Comparison of ENCODE assay signal across 8 mouse cellular contexts in genomic region chr17:21489500-21490001, GRCm38 (mm10). TPM values are rescaled to one million over a fixed set of nuclear protein-coding genes. Genes with fewer than 3 reads are reported as not detected.
A peak's percentile ranks its signal among the peaks of the same experiment; 100 is the strongest.
DNase-seq lines count a peak whose midpoint lies in the region; ATAC-seq and TF ChIP-seq lines count a peak whose summit lies in the region.

No protein-coding gene starts in this region.

- TF ChIP-seq EP300 in MEL (IDR thresholded peaks at IDR 0.05; ENCODE audit: low read depth in 1 of 2, low read length in 2 of 2) = no peak

- H3K9me3 ChIP-seq in heart, embryonic 13.5 days = no peaks in the 10 kb centered on the region
- H3K9me3 ChIP-seq in MEL (replicated peaks; ENCODE audit: insufficient read depth, low read length) = no peaks in the 10 kb centered on the region
- H3K9me3 ChIP-seq in hindbrain, embryonic 12.5 days (replicated peaks) = no peaks in the 10 kb centered on the region
- H3K9me3 ChIP-seq in midbrain, embryonic 10.5 days (replicated peaks) = 0 out of 2 replicates have a peak, but pooled peaks cover 1% of the 10 kb centered on the region

- intact Hi-C loops in left cerebral cortex, postnatal 4 days (cut with DNase I) = no loop called here

- WGBS in heart, embryonic 13.5 days = 7% methylated on average over 8 of the region's 8 CpGs
- 18% methylated on average over 8 of the region's 8 CpGs for WGBS in hindbrain, embryonic 12.5 days
- 29% methylated on average over 8 of the region's 8 CpGs for WGBS in midbrain, embryonic 10.5 days

- no peak for TF ChIP-seq RAD21 in MEL (IDR thresholded peaks at IDR 0.05; ENCODE audit: low read depth, low read length)

- peaks cover 11% of the 10 kb centered on the region for H3K36me3 ChIP-seq in heart, embryonic 13.5 days
- peaks cover 2 to 8% of the 10 kb centered on the region in 2 experiments; a peak in 3 of 4 replicates for H3K36me3 ChIP-seq in MEL (ENCODE audit: control insufficient read depth in 1 of 2, insufficient read depth in 2 of 2, low read length in 2 of 2)
- peaks cover 4% of the 10 kb centered on the region for H3K36me3 ChIP-seq in hindbrain, embryonic 12.5 days
- peaks cover 17% of the 10 kb centered on the region for H3K36me3 ChIP-seq in midbrain, embryonic 10.5 days

- peak overlapping the region; percentile 86 for H3K9ac ChIP-seq in heart, embryonic 13.5 days
- H3K9ac ChIP-seq in MEL (ENCODE audit: control insufficient read depth, low read depth, low read length, poor library complexity, severe bottlenecking) = peak overlapping the region; percentile 76
- peak overlapping the region; percentile 78 for H3K9ac ChIP-seq in hindbrain, embryonic 12.5 days

- no peaks in the 10 kb centered on the region for H3K27me3 ChIP-seq in heart, embryonic 13.5 days (replicated peaks)
- H3K27me3 ChIP-seq in MEL (ENCODE audit: control insufficient read depth in 1 of 2, insufficient read depth in 2 of 2, low read length in 2 of 2) = no peaks in the 10 kb centered on the region; a peak in 1 of 4 replicates
- H3K27me3 ChIP-seq in hindbrain, embryonic 12.5 days = no peaks in the 10 kb centered on the region
- H3K27me3 ChIP-seq in midbrain, embryonic 10.5 days (ENCODE audit: low read depth, poor library complexity, severe bottlenecking) = no peaks in the 10 kb centered on the region

- no peak for TF ChIP-seq CTCF in MEL (IDR thresholded peaks at IDR 0.05 in 2 of 3, conservative IDR thresholded peaks at IDR 0.05 in 1 of 3; ENCODE audit: control insufficient read depth in 1 of 3, insufficient read depth in 1 of 3, low read depth in 2 of 3, low read length in 3 of 3, poor library complexity in 1 of 3, severe bottlenecking in 1 of 3)

- 0 out of 2 replicates have a peak overlapping the region, but pooled peaks have one; percentile 75 for H3K27ac ChIP-seq in heart, embryonic 13.5 days (replicated peaks)
- no peak overlapping the region for H3K27ac ChIP-seq in MEL (ENCODE audit: control insufficient read depth, low read depth, low read length)
- H3K27ac ChIP-seq in hindbrain, embryonic 12.5 days = no peak overlapping the region
- H3K27ac ChIP-seq in midbrain, embryonic 10.5 days (replicated peaks) = peak overlapping the region; percentile 84

- DNase-seq in heart, postnatal 4 days = no peak
- DNase-seq in MEL (ENCODE audit: low read depth, low spot score) = peak; percentile 61
- no peak for DNase-seq in midbrain, embryonic 10.5 days (ENCODE audit: low spot score)
- no peak for DNase-seq in urinary bladder, postnatal 14 days (ENCODE audit: low spot score)
- DNase-seq in left cerebral cortex, postnatal 4 days = no peak
- DNase-seq in adrenal gland, postnatal 25 days = no peak

- peak overlapping the region; percentile 78 for H3K4me2 ChIP-seq in heart, embryonic 13.5 days
- H3K4me2 ChIP-seq in hindbrain, embryonic 12.5 days (replicated peaks) = peak overlapping the region; percentile 76

- H3K4me1 ChIP-seq in heart, embryonic 13.5 days = peaks cover 10% of the 10 kb centered on the region
- peaks cover 0 to 6% of the 10 kb centered on the region in 2 experiments; a peak in 2 of 4 replicates for H3K4me1 ChIP-seq in MEL (ENCODE audit: control insufficient read depth in 1 of 2, insufficient read depth in 2 of 2, low read length in 2 of 2)
- peaks cover 8% of the 10 kb centered on the region; the same call in 1 of the 2 replicates for H3K4me1 ChIP-seq in hindbrain, embryonic 12.5 days
- H3K4me1 ChIP-seq in midbrain, embryonic 10.5 days = peaks cover 10% of the 10 kb centered on the region

- peak overlapping the region; percentile 82 for H3K4me3 ChIP-seq in heart, embryonic 13.5 days
- peak overlapping the region; percentile 80 to 96 for H3K4me3 ChIP-seq in MEL (ENCODE audit: control insufficient read depth in 1 of 2, insufficient read depth in 1 of 2, low read depth in 2 of 2, low read length in 2 of 2)
- peak overlapping the region; percentile 74 for H3K4me3 ChIP-seq in hindbrain, embryonic 12.5 days
- peak overlapping the region; percentile 70 for H3K4me3 ChIP-seq in midbrain, embryonic 10.5 days

- no peak for TF ChIP-seq POLR2A in MEL (IDR thresholded peaks at IDR 0.05; ENCODE audit: control insufficient read depth in 1 of 2, insufficient read depth in 1 of 2, low read depth in 1 of 2, low read length in 2 of 2, poor library complexity in 1 of 2)

- ATAC-seq in heart, embryonic 13.5 days (ENCODE audit: extremely low read depth, insufficient number of reproducible peaks, low FRiP score, low TSS enrichment) = no peak
- peak; percentile 1; the same call in 1 of the 2 replicates for ATAC-seq in hindbrain, embryonic 12.5 days (ENCODE audit: low FRiP score)

- no peaks in the 10 kb centered on the region for H3K79me2 ChIP-seq in MEL (ENCODE audit: control insufficient read depth, insufficient read depth, low read length, poor library complexity)

TF ChIP-seq in MEL, 35 proteins besides CTCF, POLR2A, EP300 and RAD21:
- TF ChIP-seq JUND (IDR thresholded peaks at IDR 0.05; ENCODE audit: low read depth, low read length) (no peak), SIN3A (IDR thresholded peaks at IDR 0.05; ENCODE audit: low read length) (peak; percentile 36), GATA1 (IDR thresholded peaks at IDR 0.05; ENCODE audit: low read depth, low read length) (0 out of 2 replicates have a peak, but pooled peaks have one; percentile 17), ZNF384 (IDR thresholded peaks at IDR 0.05; ENCODE audit: low read depth, low read length) (no peak), MXI1 (IDR thresholded peaks at IDR 0.05; ENCODE audit: low read depth, low read length) (no peak), ELF1 (IDR thresholded peaks at IDR 0.05; ENCODE audit: low read depth, low read length) (peak; percentile 73; the same call in 1 of the 2 replicates), NRF1 (IDR thresholded peaks at IDR 0.05; ENCODE audit: insufficient read depth, low read depth, low read length, poor library complexity, severe bottlenecking) (no peak), ZKSCAN1 (IDR thresholded peaks at IDR 0.05; ENCODE audit: low read depth, low read length) (no peak), SMC3 (IDR thresholded peaks at IDR 0.05; ENCODE audit: low read depth, low read length) (no peak), ZC3H11A (IDR thresholded peaks at IDR 0.05; ENCODE audit: low read depth, low read length) (no peak), MEF2A (IDR thresholded peaks at IDR 0.05; ENCODE audit: extremely low read depth, insufficient replicate concordance, low read depth, low read length, poor library complexity, severe bottlenecking) (no peak), NELFE (IDR thresholded peaks at IDR 0.05; ENCODE audit: low read depth, low read length) (no peak), TBP (IDR thresholded peaks at IDR 0.05; ENCODE audit: low read depth, low read length) (no peak), CHD2 (IDR thresholded peaks at IDR 0.05; ENCODE audit: low read length) (no peak), MAX (IDR thresholded peaks at IDR 0.05; ENCODE audit: low read length) (0 out of 2 replicates have a peak, but pooled peaks have one; percentile 4)
TF ChIP-seq in MEL: peak in this region for 4.

RNA-seq across cellular contexts. Expression of gene Zfp53, which starts 0.8 kb away (rescaled TPM):
- 5.7 and 6.2 TPM in 2 replicates for polyA plus RNA-seq in heart, embryonic 13.5 days (2015; fragmentation: Nextera tagmentation; extraction: Ambion mirVana)
- 1 to 10 TPM; 2.6 to 3.0 TPM for total RNA-seq in heart, postnatal 4 days (2021)
- total RNA-seq in MEL (2012; rRNA removed) = 1.8 TPM in 2 replicates
- 1 to 10 TPM in 1 of 2 experiments, not detected in 1; 2.2 TPM for polyA plus RNA-seq in MEL (2012; ENCODE audit: insufficient read depth in 1 of 2, insufficient read length in 2 of 2, low read depth in 1 of 2, low replicate concordance in 2 of 2, missing spikeins in 1 of 2)
- 8.5 and 11.3 TPM in 2 replicates for polyA plus RNA-seq in hindbrain, embryonic 12.5 days (2016; fragmentation: Nextera tagmentation; extraction: Ambion mirVana)
- polyA plus RNA-seq in midbrain, embryonic 10.5 days (2016; fragmentation: Nextera tagmentation; extraction: Ambion mirVana) = 10.0 and 10.3 TPM in 2 replicates
- 1 to 10 TPM; 7.3 to 8.0 TPM for total RNA-seq in left cerebral cortex, postnatal 4 days (2021)
- total RNA-seq in adrenal gland, postnatal 25 days (2021) = 4.7 and 5.4 TPM in 2 replicates

RNA-seq across cellular contexts. Expression of gene Zfp51, which starts 39.4 kb away (rescaled TPM):
- polyA plus RNA-seq in heart, embryonic 13.5 days (2015; fragmentation: Nextera tagmentation; extraction: Ambion mirVana) = 10.1 and 10.5 TPM in 2 replicates
- total RNA-seq in heart, postnatal 4 days (2021) = 1 to 10 TPM; 5.1 to 5.3 TPM
- 5.5 and 6.2 TPM in 2 replicates for total RNA-seq in MEL (2012; rRNA removed)
- 1 to 10 TPM in 1 of 2 experiments, not detected in 1; 3.5 TPM for polyA plus RNA-seq in MEL (2012; ENCODE audit: insufficient read depth in 1 of 2, insufficient read length in 2 of 2, low read depth in 1 of 2, low replicate concordance in 2 of 2, missing spikeins in 1 of 2)
- 14.0 and 14.4 TPM in 2 replicates for polyA plus RNA-seq in hindbrain, embryonic 12.5 days (2016; fragmentation: Nextera tagmentation; extraction: Ambion mirVana)
- 13.3 and 13.4 TPM in 2 replicates for polyA plus RNA-seq in midbrain, embryonic 10.5 days (2016; fragmentation: Nextera tagmentation; extraction: Ambion mirVana)
- total RNA-seq in left cerebral cortex, postnatal 4 days (2021) = 1 to 10 TPM; 4.8 to 4.9 TPM
- 8.7 and 8.8 TPM in 2 replicates for total RNA-seq in adrenal gland, postnatal 25 days (2021)

RNA-seq across cellular contexts. Expression of gene Zfp52, which starts 45.8 kb away (rescaled TPM):
- 2.7 and 3.3 TPM in 2 replicates for polyA plus RNA-seq in heart, embryonic 13.5 days (2015; fragmentation: Nextera tagmentation; extraction: Ambion mirVana)
- total RNA-seq in heart, postnatal 4 days (2021) = 1 to 10 TPM; 6.7 to 7.6 TPM
- total RNA-seq in MEL (2012; rRNA removed) = 3.5 and 4.0 TPM in 2 replicates
- polyA plus RNA-seq in MEL (2012; ENCODE audit: insufficient read depth in 1 of 2, insufficient read length in 2 of 2, low read depth in 1 of 2, low replicate concordance in 2 of 2, missing spikeins in 1 of 2) = 1 to 10 TPM in 1 of 2 experiments, not detected in 1; 2.8 TPM
- 2.7 and 3.3 TPM in 2 replicates for polyA plus RNA-seq in hindbrain, embryonic 12.5 days (2016; fragmentation: Nextera tagmentation; extraction: Ambion mirVana)
- 1.7 and 2.2 TPM in 2 replicates for polyA plus RNA-seq in midbrain, embryonic 10.5 days (2016; fragmentation: Nextera tagmentation; extraction: Ambion mirVana)
- total RNA-seq in left cerebral cortex, postnatal 4 days (2021) = 10 to 100 TPM in 1 of 2 experiments, 1 to 10 TPM in 1; 9.5 to 10.2 TPM
- 30.4 and 31.9 TPM in 2 replicates for total RNA-seq in adrenal gland, postnatal 25 days (2021)

Comparison
In these comparisons a context has a peak if more than half of its experiments do, and no peak if none do; other contexts are left out.
1. H3K27ac ChIP-seq: peak in heart, embryonic 13.5 days (single experiment) and midbrain, embryonic 10.5 days (single experiment); none in MEL (single experiment) and hindbrain, embryonic 12.5 days (single experiment).
2. Peak in every context shown above with its lines, with median percentiles within 50 percentile points of each other: H3K4me3 ChIP-seq and H3K9ac ChIP-seq.